Mouse (Mus musculus): Measurements from ENCODE around the gene Gars. TPM values are rescaled to one million over a fixed set of nuclear protein-coding genes. Genes with fewer than 3 reads are reported as not detected.

The Gars gene
- 100 to 1,000 TPM in 1 of 2 experiments, 10 to 100 TPM in 1; 83.1 to 107 TPM for polyA plus RNA-seq (2017; shearing (Covaris generic))

GRCm38 (mm10) chr6:55037799-55038670 lies at the start of gene Gars:
TSS of gene Gars (plus strand) at chr6:55038007.

GRCm38 (mm10) chr6:54992734-54993260 lies 45.0 kb upstream of the Gars start, which contains the start of gene Ggct:
TSS of gene Ggct (minus strand) at chr6:54992950.

Other genes starting within 250 kb of the Gars start
- gene Znrf2, start 221.1 kb upstream of the Gars start, polyA plus RNA-seq (2017; shearing (Covaris generic)) = 100 to 1,000 TPM; 118 to 159 TPM
- gene Nod1, start 65.4 kb upstream of the Gars start, polyA plus RNA-seq (2017; shearing (Covaris generic)) = 10 to 100 TPM; 32.7 to 38.3 TPM
- gene Ggct, start 45.1 kb upstream of the Gars start, polyA plus RNA-seq (2017; shearing (Covaris generic)) = 10 to 100 TPM; 26.2 to 38.5 TPM
- under 1 TPM; 0.07 to 0.64 TPM for gene Crhr2, start 95.0 kb downstream of the Gars start, polyA plus RNA-seq (2017; shearing (Covaris generic))
- gene Inmt, start 137.0 kb downstream of the Gars start, polyA plus RNA-seq (2017; shearing (Covaris generic)) = not detected
- gene Mindy4, start 165.4 kb downstream of the Gars start, polyA plus RNA-seq (2017; shearing (Covaris generic)) = under 1 TPM in 1 of 2 experiments, not detected in 1; 0.10 TPM